Mouse (Mus musculus) liver, embryonic 16.5 days (tissue): ENCODE data around the gene Pld4. TPM values are rescaled to one million over a fixed set of nuclear protein-coding genes. Genes with fewer than 3 reads are reported as not detected.
"Not testable (repeated sequence)": the region's sequence is repeated elsewhere in the genome, so short reads cannot be mapped to it uniquely, and the experiment has no call there.

Experiments
- ATAC-seq: fragments of 200-750 bp; cut with Nextera tagmentation; 2 replicates; pipeline ENCODE4 v1.8.0; 2017; ENCODE audit warnings: low read depth, mild to moderate bottlenecking, moderate number of reproducible peaks, moderate library complexity
- H3K27ac ChIP-seq: fragments of 300-500 bp; sonication (generic); 2 replicates; pipeline ENCODE4 v1.5.1; 2014; ENCODE audit warnings: mild to moderate bottlenecking, low read length
- H3K27me3 ChIP-seq: fragments of 300-500 bp; sonication (generic); 2 replicates; pipeline ENCODE4 v1.6.1; 2014; ENCODE audit warnings: low read depth, low read length, mixed read lengths; ENCODE audit not compliant: control insufficient read depth, insufficient read depth
- H3K36me3 ChIP-seq: fragments of 300-500 bp; sonication (generic); 2 replicates; pipeline ENCODE4 v1.6.1; 2014; ENCODE audit warnings: mild to moderate bottlenecking; ENCODE audit not compliant: control insufficient read depth, insufficient read depth
- H3K4me1 ChIP-seq: fragments of 300-500 bp; sonication (generic); 2 replicates; pipeline ENCODE4 v1.6.1; 2014; ENCODE audit warnings: low read depth, low read length, mixed read lengths; ENCODE audit not compliant: control insufficient read depth
- H3K4me2 ChIP-seq: fragments of 300-500 bp; sonication (generic); 2 replicates; pipeline ENCODE4 v1.6.1; 2014; ENCODE audit warnings: low read depth, low read length, mixed read lengths
- H3K4me3 ChIP-seq: fragments of 300-500 bp; sonication (generic); 2 replicates; pipeline ENCODE4 v1.5.1; 2014; ENCODE audit warnings: low read depth, mild to moderate bottlenecking, low read length
- H3K9ac ChIP-seq: fragments of 300-500 bp; sonication (generic); 2 replicates; pipeline ENCODE4 v1.6.1; 2014; ENCODE audit warnings: low read depth, low read length
- H3K9me3 ChIP-seq: fragments of 300-500 bp; sonication (generic); replicated peaks from 2 replicates; pipeline ENCODE4 v1.6.1; 2016; ENCODE audit warnings: low read length; ENCODE audit not compliant: control insufficient read depth
- WGBS: fragments of 180-500 bp; shearing (Covaris S2); extraction: QIAGEN DNeasy Blood & Tissue Kit; methylation state at CpG from one replicate; pipeline ENCODE4 v1.1.7; 2014; ENCODE audit not compliant: insufficient replicate concordance; 5-methylcytosine and 5-hydroxymethylcytosine counted together
- polyA plus RNA-seq: library from polyadenylated mRNA; unstranded; fragments of >200 nt; fragmentation: Nextera tagmentation; extraction: Ambion mirVana; gene quantifications from 2 replicates; pipeline ENCODE4 v1.2.1, GENCODE M21; 2015

Gene Pld4
- polyA plus RNA-seq, 1 experiment from 2014 or later: 20.3 TPM

- no peaks in the 10 kb centered on the region for H3K36me3 ChIP-seq
- peak within 1 kb of the TSS; percentile 64 for H3K4me3 ChIP-seq
- H3K4me2 ChIP-seq: peak within 1 kb of the TSS; percentile 78
- H3K27me3 ChIP-seq: peaks cover 35% of the 10 kb centered on the region
- peak within 1 kb of the TSS; percentile 33; the same call in 1 of the 2 replicates for H3K9ac ChIP-seq
- WGBS: 2% methylated on average over 64 of the region's 64 CpGs
- H3K9me3 ChIP-seq: no peaks in the 10 kb centered on the region
- no peak within 1 kb of the TSS for H3K27ac ChIP-seq
- peaks cover 8% of the 10 kb centered on the region for H3K4me1 ChIP-seq
- peak; percentile 89 for ATAC-seq
Observed at GRCm38 (mm10) chr12:112808587-112809364, 48.3 kb downstream of the Pld4 start, which contains the start of gene Clba1. Clba1 (plus strand) TSS chr12:112808937.

- H3K4me3 ChIP-seq: peak overlapping the region; percentile 64
- H3K9ac ChIP-seq: no peak overlapping the region
- H3K36me3 ChIP-seq: no peaks in the 10 kb centered on the region
- ATAC-seq: no peak
- WGBS: 17% methylated on average over 8 of the region's 8 CpGs
- H3K4me1 ChIP-seq: peaks cover 8% of the 10 kb centered on the region
- H3K4me2 ChIP-seq: peak overlapping the region; percentile 78
- H3K9me3 ChIP-seq: no peaks in the 10 kb centered on the region
- no peak overlapping the region for H3K27ac ChIP-seq
- peaks cover 28% of the 10 kb centered on the region for H3K27me3 ChIP-seq
Observed at GRCm38 (mm10) chr12:112809641-112810040, 49.2 kb downstream of the Pld4 start.

- no peaks in the 10 kb centered on the region for H3K9me3 ChIP-seq
- peaks cover 8% of the 10 kb centered on the region for H3K4me1 ChIP-seq
- peaks cover 27% of the 10 kb centered on the region for H3K27me3 ChIP-seq
- no peak overlapping the region for H3K4me2 ChIP-seq
- 59% methylated on average over 19 of the region's 19 CpGs for WGBS
- ATAC-seq: no peak
- H3K36me3 ChIP-seq: no peaks in the 10 kb centered on the region
- no peak overlapping the region for H3K4me3 ChIP-seq
- no peak overlapping the region for H3K27ac ChIP-seq
- H3K9ac ChIP-seq: no peak overlapping the region
Observed at GRCm38 (mm10) chr12:112810092-112810885, 49.8 kb downstream of the Pld4 start.

- no peak overlapping the region for H3K9ac ChIP-seq
- H3K9me3 ChIP-seq: no peaks in the 10 kb centered on the region
- 77% methylated on average over 7 of the region's 7 CpGs for WGBS
- peaks cover 10% of the 10 kb centered on the region; the same call in 1 of the 2 replicates for H3K36me3 ChIP-seq
- H3K4me1 ChIP-seq: peaks cover 8% of the 10 kb centered on the region
- H3K27me3 ChIP-seq: peaks cover 23% of the 10 kb centered on the region
- H3K27ac ChIP-seq: no peak overlapping the region
- no peak overlapping the region for H3K4me3 ChIP-seq
- no peak overlapping the region for H3K4me2 ChIP-seq
- no peak for ATAC-seq
Observed at GRCm38 (mm10) chr12:112813370-112813769, 52.9 kb downstream of the Pld4 start.

GRCm38 (mm10) chr12:112814682-112815470 lies 54.4 kb downstream of the Pld4 start:
- Histone ChIP-seq H3K4me2 (no peak overlapping the region), H3K4me1 (no peaks in the 10 kb centered on the region), H3K4me3 (no peak overlapping the region), H3K9me3 (no peaks in the 10 kb centered on the region), H3K27me3 (peaks cover 12% of the 10 kb centered on the region), H3K36me3 (peaks cover 25% of the 10 kb centered on the region), H3K9ac (no peak overlapping the region), H3K27ac (no peak overlapping the region)
- no peak for ATAC-seq
- WGBS: 82% methylated on average over 14 of the region's 14 CpGs

- Histone ChIP-seq H3K4me2 (no peak overlapping the region), H3K9me3 (no peaks in the 10 kb centered on the region), H3K27ac (no peak overlapping the region), H3K9ac (no peak overlapping the region), H3K36me3 (peaks cover 38% of the 10 kb centered on the region), H3K4me3 (no peak overlapping the region), H3K27me3 (no peaks in the 10 kb centered on the region), H3K4me1 (peaks cover 2% of the 10 kb centered on the region)
- WGBS: 62% methylated on average over 4 of the region's 4 CpGs
- ATAC-seq: no peak
Observed at GRCm38 (mm10) chr12:112816294-112816693, 55.8 kb downstream of the Pld4 start.

- 79% methylated on average over 7 of the region's 7 CpGs for WGBS
- peaks cover 44% of the 10 kb centered on the region for H3K36me3 ChIP-seq
Observed at GRCm38 (mm10) chr12:112816866-112817265, 56.4 kb downstream of the Pld4 start.

More at GRCm38 (mm10) chr12:112816866-112817265, 56.4 kb downstream of the Pld4 start:
- H3K9ac ChIP-seq, H3K27ac ChIP-seq, H3K27me3 ChIP-seq, H3K4me1 ChIP-seq, H3K9me3 ChIP-seq, H3K4me3 ChIP-seq, ATAC-seq, H3K4me2 ChIP-seq: not testable (repeated sequence)
